Mouse (Mus musculus): ENCODE data around the gene Tmem9. TPM values are rescaled to one million over a fixed set of nuclear protein-coding genes. Genes with fewer than 3 reads are reported as not detected.

Gene Tmem9
- 27.3 and 34.1 TPM in 2 replicates for polyA plus RNA-seq (2012; rRNA removed)

DNA sequence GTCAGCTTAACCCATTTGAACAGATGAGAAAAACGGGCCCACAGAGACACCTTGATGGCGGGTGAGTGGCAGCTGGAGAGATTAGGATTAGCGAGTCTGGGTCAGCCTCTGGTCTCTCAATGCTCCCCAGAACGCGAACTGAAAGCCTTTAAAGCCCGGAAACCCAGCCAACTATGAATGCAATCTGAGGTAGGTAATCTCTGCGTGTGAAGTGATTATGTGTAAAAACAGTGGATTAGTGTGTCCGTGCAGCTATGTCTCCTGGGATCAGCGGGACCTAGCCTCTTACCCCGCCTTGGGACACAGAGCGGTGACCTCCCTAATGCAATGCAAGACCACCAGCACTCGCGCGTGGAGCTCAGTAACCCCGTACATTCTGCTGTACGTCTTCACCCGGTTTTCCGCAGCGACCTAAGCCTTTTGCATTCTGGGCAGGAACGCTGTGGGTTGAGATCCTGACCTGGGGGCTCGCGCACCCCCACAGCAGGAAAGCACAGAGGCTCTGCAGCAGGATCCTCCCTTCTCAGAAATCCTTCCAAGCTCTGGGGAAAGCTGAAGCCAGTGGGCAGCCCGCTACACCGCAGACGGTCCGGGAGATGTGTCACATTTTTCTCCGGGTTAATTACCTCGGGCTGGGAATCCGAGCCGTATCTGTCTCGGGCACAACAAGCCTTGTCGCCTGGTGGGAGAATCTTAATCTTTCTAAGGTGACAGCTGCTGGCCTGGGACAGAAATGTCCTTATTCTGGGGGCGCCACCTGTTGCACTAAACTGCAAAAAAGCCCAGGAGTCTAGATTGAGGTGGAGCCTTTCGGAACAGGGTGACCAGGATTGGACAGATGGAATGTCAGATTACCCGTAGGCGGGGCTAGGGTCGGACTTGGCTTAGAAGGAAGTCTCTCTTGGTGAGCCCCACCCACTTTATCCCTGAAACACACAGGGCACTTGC is at the start of gene Tmem9:
Gene Tmem9 (plus strand): TSS at position 940 of the 948 bp plus-strand sequence.
- Histone ChIP-seq H3K27me3 (ENCODE audit: control insufficient read depth, insufficient read depth, low read length) (peaks cover 7% of the 10 kb centered on the region), H3K27ac (ENCODE audit: insufficient read depth, low read length) (no peak within 1 kb of the TSS), H3K36me3 (ENCODE audit: control insufficient read depth, insufficient read depth, low read length) (no peaks in the 10 kb centered on the region), H3K4me1 (ENCODE audit: control insufficient read depth, insufficient read depth, insufficient read length) (peaks cover 2% of the 10 kb centered on the region; the same call in 1 of the 2 replicates), H3K4me3 (ENCODE audit: extremely low read depth, insufficient read depth, insufficient read length) (peak within 1 kb of the TSS; percentile 39)
- 7% methylated on average over 37 of the region's 37 CpGs for WGBS
- peak in 1 of 2 experiments; percentile 36 for DNase-seq (ENCODE audit: low read depth in 1 of 2, low spot score in 2 of 2)
- TF ChIP-seq CTCF (IDR thresholded peaks at IDR 0.05; ENCODE audit: extremely low read depth, insufficient read depth, insufficient read length, insufficient replicate concordance): no peak
- TF ChIP-seq POLR2A (IDR thresholded peaks at IDR 0.05; ENCODE audit: low read depth, low read length): no peak

- Histone ChIP-seq H3K4me3 (ENCODE audit: extremely low read depth, insufficient read depth, insufficient read length) (no peak overlapping the region), H3K4me1 (ENCODE audit: control insufficient read depth, insufficient read depth, insufficient read length) (no peaks in the 10 kb centered on the region), H3K27ac (ENCODE audit: insufficient read depth, low read length) (no peak overlapping the region), H3K27me3 (ENCODE audit: control insufficient read depth, insufficient read depth, low read length) (no peaks in the 10 kb centered on the region), H3K36me3 (ENCODE audit: control insufficient read depth, insufficient read depth, low read length) (no peaks in the 10 kb centered on the region)
- 39% methylated on average over 4 of the region's 4 CpGs for WGBS
- DNase-seq (ENCODE audit: low read depth in 1 of 2, low spot score in 2 of 2): no peak
- no peak for TF ChIP-seq POLR2A (IDR thresholded peaks at IDR 0.05; ENCODE audit: low read depth, low read length)
- peak; percentile 23; the same call in 1 of the 2 replicates for TF ChIP-seq CTCF (IDR thresholded peaks at IDR 0.05; ENCODE audit: extremely low read depth, insufficient read depth, insufficient read length, insufficient replicate concordance)
Measured at GRCm38 (mm10) chr1:135958483-135958882, 49.5 kb upstream of the Tmem9 start.

DNA sequence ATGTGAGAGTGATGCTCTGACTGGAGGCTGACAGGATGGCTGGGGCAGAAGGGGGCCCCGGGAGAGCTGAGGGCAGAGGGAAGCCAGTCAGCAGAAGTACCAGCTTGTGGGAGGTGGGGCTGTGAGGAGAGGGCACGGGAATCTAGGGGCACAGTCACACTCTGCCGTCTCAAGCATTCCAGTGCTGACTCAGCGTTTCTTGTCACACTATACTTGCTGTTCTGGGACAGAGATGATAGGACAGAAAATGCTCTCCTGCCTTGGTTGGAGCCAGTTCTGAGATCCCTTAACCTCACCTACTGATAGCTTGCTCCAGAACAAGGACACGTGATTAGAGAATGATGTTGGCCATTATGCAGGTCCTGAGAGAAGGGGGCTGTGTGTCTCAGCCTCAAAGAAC is 44.8 kb upstream of the Tmem9 start:
- no peaks in the 10 kb centered on the region for H3K27me3 ChIP-seq (ENCODE audit: control insufficient read depth, insufficient read depth, low read length)
- no peak for DNase-seq (ENCODE audit: low read depth in 1 of 2, low spot score in 2 of 2)
- H3K36me3 ChIP-seq (ENCODE audit: control insufficient read depth, insufficient read depth, low read length): no peaks in the 10 kb centered on the region
- no peak overlapping the region for H3K27ac ChIP-seq (ENCODE audit: insufficient read depth, low read length)
- no peak overlapping the region for H3K4me3 ChIP-seq (ENCODE audit: extremely low read depth, insufficient read depth, insufficient read length)
- no peaks in the 10 kb centered on the region for H3K4me1 ChIP-seq (ENCODE audit: control insufficient read depth, insufficient read depth, insufficient read length)
- TF ChIP-seq CTCF (IDR thresholded peaks at IDR 0.05; ENCODE audit: extremely low read depth, insufficient read depth, insufficient read length, insufficient replicate concordance) (no peak), POLR2A (IDR thresholded peaks at IDR 0.05; ENCODE audit: low read depth, low read length) (no peak)
- 36% methylated on average over 5 of the region's 5 CpGs for WGBS

DNA sequence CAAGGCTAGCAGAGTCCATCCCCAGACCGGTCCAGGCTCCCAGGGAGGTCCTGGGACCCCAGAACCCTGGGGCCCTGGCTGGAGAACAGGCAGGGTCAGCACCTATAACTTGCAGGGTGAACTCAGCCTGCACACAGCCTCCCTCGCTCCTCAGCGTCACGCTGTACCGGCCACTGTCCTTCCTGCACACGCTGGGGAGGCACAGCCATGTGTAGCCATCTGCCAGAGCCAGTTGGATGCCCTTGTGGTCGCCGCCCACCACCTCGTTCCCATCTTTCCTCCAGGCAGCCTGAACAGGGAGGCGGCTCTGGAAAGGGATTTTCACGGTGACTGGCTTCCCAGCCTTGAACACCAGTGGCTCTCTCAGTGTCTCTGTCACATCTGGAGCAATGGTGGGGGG is 43.4 kb upstream of the Tmem9 start:
- no peaks in the 10 kb centered on the region for H3K4me1 ChIP-seq (ENCODE audit: control insufficient read depth, insufficient read depth, insufficient read length)
- no peaks in the 10 kb centered on the region for H3K36me3 ChIP-seq (ENCODE audit: control insufficient read depth, insufficient read depth, low read length)
- H3K4me3 ChIP-seq (ENCODE audit: extremely low read depth, insufficient read depth, insufficient read length): no peak overlapping the region
- no peak overlapping the region for H3K27ac ChIP-seq (ENCODE audit: insufficient read depth, low read length)
- no peak for DNase-seq (ENCODE audit: low read depth in 1 of 2, low spot score in 2 of 2)
- H3K27me3 ChIP-seq (ENCODE audit: control insufficient read depth, insufficient read depth, low read length): no peaks in the 10 kb centered on the region
- 80% methylated on average over 11 of the region's 11 CpGs for WGBS
- TF ChIP-seq CTCF (IDR thresholded peaks at IDR 0.05; ENCODE audit: extremely low read depth, insufficient read depth, insufficient read length, insufficient replicate concordance): no peak

DNA sequence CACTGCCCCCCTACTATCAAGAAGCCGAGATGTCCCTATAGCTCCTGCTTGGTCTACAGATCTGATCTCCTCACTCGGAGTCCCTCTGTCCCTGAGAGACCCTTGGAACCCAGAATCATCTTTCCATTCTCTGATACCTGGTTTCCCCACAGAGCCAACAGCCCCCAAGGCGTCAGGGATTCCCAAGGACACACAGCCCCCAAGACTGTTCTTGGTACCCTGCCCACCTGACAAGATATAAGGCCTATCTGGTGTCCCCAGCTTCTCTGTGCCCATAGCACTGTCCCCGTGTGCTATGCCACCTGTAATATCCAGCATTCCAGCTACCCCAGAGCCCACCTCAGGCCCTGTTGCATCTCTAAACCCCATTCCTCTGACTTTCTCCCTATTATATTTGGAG is 40.2 kb upstream of the Tmem9 start:
- DNase-seq (ENCODE audit: low read depth in 1 of 2, low spot score in 2 of 2): no peak
- no peak overlapping the region for H3K27ac ChIP-seq (ENCODE audit: insufficient read depth, low read length)
- H3K4me3 ChIP-seq (ENCODE audit: extremely low read depth, insufficient read depth, insufficient read length): no peak overlapping the region
- H3K4me1 ChIP-seq (ENCODE audit: control insufficient read depth, insufficient read depth, insufficient read length): no peaks in the 10 kb centered on the region
- no peak for TF ChIP-seq POLR2A (IDR thresholded peaks at IDR 0.05; ENCODE audit: low read depth, low read length)
- TF ChIP-seq CTCF (IDR thresholded peaks at IDR 0.05; ENCODE audit: extremely low read depth, insufficient read depth, insufficient read length, insufficient replicate concordance): no peak
- 75% methylated on average over 4 of the region's 4 CpGs for WGBS
- H3K36me3 ChIP-seq (ENCODE audit: control insufficient read depth, insufficient read depth, low read length): no peaks in the 10 kb centered on the region
- no peaks in the 10 kb centered on the region for H3K27me3 ChIP-seq (ENCODE audit: control insufficient read depth, insufficient read depth, low read length)

- Histone ChIP-seq H3K36me3 (ENCODE audit: control insufficient read depth, insufficient read depth, low read length) (no peaks in the 10 kb centered on the region), H3K4me3 (ENCODE audit: extremely low read depth, insufficient read depth, insufficient read length) (no peak overlapping the region), H3K4me1 (ENCODE audit: control insufficient read depth, insufficient read depth, insufficient read length) (no peaks in the 10 kb centered on the region), H3K27me3 (ENCODE audit: control insufficient read depth, insufficient read depth, low read length) (no peaks in the 10 kb centered on the region), H3K27ac (ENCODE audit: insufficient read depth, low read length) (no peak overlapping the region)
- TF ChIP-seq POLR2A (IDR thresholded peaks at IDR 0.05; ENCODE audit: low read depth, low read length) (no peak), CTCF (IDR thresholded peaks at IDR 0.05; ENCODE audit: extremely low read depth, insufficient read depth, insufficient read length, insufficient replicate concordance) (no peak)
- 60% methylated on average over 2 of the region's 2 CpGs for WGBS
- no peak for DNase-seq (ENCODE audit: low read depth in 1 of 2, low spot score in 2 of 2)
Measured at GRCm38 (mm10) chr1:135970486-135970885, 37.5 kb upstream of the Tmem9 start.

DNA sequence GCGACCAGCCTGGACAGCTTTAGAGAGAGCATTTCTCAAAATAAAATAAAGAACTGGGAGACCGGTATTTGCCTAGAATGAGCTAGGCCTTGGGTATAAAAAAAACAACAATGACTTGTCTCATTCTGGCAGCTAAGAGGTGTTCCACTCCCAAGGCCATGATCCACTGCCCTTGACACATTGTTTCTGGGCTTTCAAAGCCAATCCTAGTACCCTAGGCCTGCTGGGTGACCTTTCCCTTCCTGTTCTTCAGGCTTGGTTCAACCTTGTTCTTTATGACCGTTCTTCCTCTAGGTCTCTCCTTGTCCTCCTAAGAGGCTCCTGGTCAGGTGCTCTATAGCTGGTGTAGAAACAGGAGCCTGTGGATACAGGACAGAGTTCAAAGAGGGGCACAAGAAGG is 35.4 kb upstream of the Tmem9 start:
- no peak for DNase-seq (ENCODE audit: low read depth in 1 of 2, low spot score in 2 of 2)
- 91% methylated on average over 3 of the region's 3 CpGs for WGBS
- H3K36me3 ChIP-seq (ENCODE audit: control insufficient read depth, insufficient read depth, low read length): no peaks in the 10 kb centered on the region
- H3K4me3 ChIP-seq (ENCODE audit: extremely low read depth, insufficient read depth, insufficient read length): no peak overlapping the region
- no peak for TF ChIP-seq POLR2A (IDR thresholded peaks at IDR 0.05; ENCODE audit: low read depth, low read length)
- no peak for TF ChIP-seq CTCF (IDR thresholded peaks at IDR 0.05; ENCODE audit: extremely low read depth, insufficient read depth, insufficient read length, insufficient replicate concordance)
- H3K4me1 ChIP-seq (ENCODE audit: control insufficient read depth, insufficient read depth, insufficient read length): no peaks in the 10 kb centered on the region
- H3K27me3 ChIP-seq (ENCODE audit: control insufficient read depth, insufficient read depth, low read length): no peaks in the 10 kb centered on the region
- H3K27ac ChIP-seq (ENCODE audit: insufficient read depth, low read length): no peak overlapping the region
